Mouse (Mus musculus): ENCODE data around the gene Sept9.

DNA sequence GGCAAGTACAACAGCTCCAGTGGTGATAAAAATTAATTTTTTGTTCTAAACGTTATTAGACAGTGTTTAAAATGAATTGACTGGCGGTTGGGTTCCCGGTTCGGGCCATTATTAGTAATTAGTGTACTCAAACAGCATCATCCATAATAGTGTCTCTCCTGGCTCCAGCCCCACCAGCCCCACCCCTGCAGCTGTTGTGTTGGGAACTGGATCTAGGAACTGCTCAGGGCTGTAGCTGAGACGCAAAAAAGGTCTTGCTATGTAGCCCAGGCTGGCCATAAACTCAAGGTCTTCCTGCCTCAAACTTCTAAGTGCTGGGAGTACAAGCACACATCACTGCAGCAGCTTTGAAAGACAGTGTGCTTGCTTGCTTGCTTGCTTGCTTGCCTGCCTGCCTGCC is 180.3 kb downstream of the Sept9 start:
- TF ChIP-seq CTCF (IDR thresholded peaks at IDR 0.05; ENCODE audit: borderline replicate concordance, insufficient read depth, low read depth, low read length) (no peak), POLR2A (IDR thresholded peaks at IDR 0.05; ENCODE audit: borderline replicate concordance, insufficient read depth, low read length) (no peak)

Measured in cerebellum, adult 2 months (tissue).